Mouse (Mus musculus): Measurements from ENCODE around the gene Ak4.
"Not testable (repeated sequence)": the region's sequence is repeated elsewhere in the genome, so short reads cannot be mapped to it uniquely, and the experiment has no call there.

Ak4 gene

DNA sequence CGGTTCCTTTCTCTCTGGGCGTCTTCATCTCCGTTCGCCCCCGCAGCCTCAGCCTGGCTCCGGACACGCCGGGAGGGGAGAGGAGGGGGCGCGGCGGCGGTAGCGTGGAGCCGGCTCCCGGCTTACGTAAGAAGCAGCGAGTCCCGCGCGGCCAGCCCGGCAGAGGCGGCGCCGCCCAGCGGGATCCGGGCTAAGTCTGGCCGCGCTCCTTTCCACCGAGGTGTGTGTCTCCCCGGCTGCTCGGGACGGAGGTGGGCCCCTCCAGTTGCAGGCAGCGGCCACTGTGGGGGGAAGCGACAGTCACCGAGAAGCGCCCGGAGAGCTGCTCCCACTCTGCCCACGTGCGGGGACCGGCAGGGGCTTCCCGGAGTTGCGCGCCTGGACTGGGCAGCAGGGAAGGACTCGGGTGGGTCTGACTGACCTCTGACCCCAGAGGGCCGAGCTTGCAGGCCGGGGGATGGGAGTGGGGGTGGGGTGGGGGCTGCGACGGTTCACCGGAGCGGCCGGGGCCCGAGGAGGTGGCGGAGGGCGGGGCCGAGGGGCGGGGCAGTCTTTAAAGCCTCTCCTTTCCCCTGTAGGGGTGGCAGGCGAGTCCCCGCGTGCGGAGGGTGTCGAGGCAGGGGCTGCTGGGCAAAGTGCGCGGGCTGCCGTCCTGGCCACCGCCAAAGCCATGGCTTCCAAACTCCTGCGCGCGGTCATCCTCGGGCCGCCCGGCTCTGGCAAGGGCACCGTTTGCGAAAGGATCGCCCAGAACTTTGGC is at the start of gene Ak4:
Gene Ak4 (plus strand): TSS at position 127 of the 760 bp plus-strand sequence.
- DNase-seq (ENCODE audit: extremely low spot score, low spot score) = peak; percentile 76

DNA sequence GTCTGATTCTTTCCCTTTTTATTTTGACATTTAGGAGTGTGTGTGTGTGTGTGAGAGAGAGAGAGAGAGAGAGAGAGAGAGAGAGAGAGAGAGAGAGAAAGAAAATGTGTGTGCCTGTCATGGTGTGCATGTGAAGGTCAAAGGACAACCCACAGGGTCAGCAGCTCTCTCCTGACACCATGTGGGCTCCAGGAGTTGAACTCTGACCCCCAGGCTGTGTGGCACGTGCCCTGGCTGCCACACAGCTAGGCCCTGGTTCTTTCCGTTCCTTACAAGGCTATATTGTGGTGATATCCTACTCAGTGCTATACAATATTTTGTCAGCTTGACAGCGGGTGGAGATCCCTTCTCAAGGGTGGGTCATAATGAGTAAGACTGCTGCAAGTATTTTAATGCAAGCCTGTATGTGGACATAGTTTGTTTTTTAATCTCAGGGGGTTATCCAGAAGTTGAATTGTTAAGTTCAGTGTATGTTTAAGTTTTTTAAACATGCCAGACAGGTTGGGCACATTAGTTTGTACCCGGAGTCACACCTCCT is 49.3 kb upstream of the Ak4 start:
- DNase-seq (ENCODE audit: extremely low spot score, low spot score) = no peak

DNA sequence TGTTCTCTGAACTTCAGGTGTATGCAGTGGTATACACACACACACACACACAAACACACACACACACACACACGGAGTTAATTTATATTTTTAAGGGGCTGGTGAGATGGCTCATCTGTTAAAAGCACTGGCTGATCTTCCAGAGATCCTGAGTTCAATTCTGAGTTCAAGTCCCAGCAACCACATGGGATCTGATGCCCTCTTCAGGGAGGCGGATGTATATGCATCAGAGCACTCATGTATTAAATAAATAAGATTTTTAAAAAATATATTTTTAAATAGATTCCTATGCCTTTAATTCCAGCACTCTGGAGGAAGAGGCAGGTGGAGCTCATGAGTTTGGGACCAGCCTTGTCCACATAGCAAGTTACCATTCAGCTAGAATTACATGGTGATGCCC is 46.8 kb upstream of the Ak4 start:
- no peak for DNase-seq (ENCODE audit: extremely low spot score, low spot score)

DNA sequence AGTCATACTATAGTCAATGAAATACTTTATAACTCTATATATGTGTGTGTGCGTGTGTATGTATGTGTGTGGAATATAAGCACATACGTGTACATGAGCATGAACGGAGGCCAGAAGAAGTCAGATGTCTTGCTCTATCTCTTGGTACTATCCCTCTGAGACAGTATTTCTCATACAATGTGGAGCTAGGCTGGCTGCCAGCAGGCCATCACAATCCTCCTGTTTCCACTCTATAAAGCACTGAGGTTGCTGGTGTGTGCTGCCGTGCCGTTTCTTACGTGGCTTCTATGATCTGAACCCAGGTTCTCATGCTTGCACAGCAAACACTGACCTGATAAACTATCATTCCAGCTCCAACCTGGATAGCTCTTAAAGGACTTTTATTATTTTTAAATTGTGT is 46.3 kb upstream of the Ak4 start:
- DNase-seq (ENCODE audit: extremely low spot score, low spot score) = no peak

DNA sequence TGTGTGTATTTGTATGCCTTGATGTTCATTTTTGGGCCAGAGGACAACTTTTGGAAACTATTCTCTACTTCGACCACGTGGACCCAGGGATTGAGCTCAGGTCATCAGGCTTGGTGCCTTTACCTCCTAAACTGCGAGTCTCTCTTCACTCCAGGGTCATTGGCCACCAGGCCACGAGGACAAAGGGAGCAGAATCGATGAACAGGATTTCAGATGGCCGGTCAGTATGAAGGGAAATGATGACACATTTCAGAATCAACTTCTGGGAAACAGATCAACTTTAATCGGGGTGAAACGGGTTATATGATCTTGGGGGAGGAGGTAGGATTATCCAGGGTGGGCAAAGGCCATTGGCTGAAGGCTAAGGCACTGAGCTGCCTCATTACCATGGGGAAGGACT is 45.0 kb upstream of the Ak4 start:
- no peak for DNase-seq (ENCODE audit: extremely low spot score, low spot score)

DNA sequence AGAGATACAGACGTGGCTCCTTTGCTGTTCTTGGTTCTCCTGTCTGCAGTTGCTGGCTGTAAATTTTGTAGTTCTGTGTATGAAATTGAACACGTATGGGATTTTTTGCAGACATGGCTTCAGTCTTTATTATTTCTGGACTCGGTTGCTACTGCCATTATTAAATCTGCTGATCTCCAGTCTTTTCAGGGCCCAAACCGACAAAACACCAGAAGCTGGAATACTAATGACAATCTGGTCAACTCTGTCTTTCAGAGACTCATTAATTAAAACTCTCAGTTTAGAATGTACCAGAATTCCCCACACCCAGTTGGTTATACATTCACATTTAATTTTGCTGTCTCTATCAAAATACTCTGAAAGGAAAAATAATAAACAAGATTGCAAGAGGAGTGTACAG is 42.2 kb upstream of the Ak4 start:
- DNase-seq (ENCODE audit: extremely low spot score, low spot score) = no peak

DNA sequence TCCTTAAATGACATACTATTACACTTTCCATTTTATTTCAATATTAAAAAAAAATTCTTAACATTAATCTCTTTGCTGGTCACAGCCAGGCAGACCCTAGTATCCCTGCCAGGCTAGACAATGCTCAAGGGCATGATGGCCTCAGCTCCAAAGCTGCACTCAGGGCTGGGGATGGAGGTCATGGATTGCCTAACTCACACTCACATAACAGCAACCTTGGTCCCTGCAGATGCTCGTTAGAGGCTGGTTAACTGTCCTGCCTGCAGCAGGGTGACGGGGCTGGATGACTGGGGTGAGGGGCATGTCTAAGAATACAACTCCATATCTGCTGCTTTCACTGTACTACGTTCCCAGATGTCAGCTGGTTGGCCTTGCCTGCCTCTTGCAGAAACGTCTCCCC is 40.8 kb upstream of the Ak4 start:
- no peak for DNase-seq (ENCODE audit: extremely low spot score, low spot score)

DNA sequence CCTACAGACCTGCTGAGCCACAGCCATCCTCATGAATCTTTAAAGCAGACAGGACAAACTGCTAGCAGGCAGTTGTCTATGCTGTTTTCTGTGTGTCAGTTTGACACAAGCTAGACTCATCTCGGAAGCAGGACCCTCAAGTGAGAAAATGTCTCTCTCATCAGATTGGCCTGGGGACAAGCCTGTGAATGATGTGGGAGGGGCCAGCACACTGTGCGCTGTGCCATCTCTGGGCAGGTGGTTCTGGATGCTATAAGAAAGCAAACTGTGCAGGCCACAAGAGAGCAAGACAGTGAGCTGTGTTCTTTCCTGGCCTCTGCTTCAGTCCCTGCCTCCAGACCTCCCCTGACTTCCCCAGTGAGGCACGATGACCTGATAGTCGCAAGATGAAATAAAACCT is 40.3 kb upstream of the Ak4 start:
- no peak for DNase-seq (ENCODE audit: extremely low spot score, low spot score)

DNA sequence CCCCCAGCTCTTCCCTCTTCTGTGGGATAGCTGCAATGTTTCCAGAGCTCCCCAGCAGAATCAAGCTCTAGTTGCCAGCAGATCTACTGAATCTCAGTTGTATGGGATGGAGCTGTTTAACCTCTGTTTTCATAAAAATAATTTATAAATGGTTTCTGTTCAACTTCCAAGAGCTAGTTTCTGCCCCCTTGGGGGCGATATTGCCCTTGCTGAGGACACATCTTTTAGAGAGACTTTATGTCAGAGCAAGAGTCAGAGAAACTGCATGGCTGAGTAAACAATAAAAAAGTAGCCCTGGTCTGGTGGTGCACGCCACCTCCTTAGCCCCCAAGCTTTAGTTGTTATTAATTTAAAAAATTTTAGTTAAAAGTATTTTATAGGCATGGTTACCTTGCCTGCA is 34.1 kb upstream of the Ak4 start:
- no peak for DNase-seq (ENCODE audit: extremely low spot score, low spot score)

DNA sequence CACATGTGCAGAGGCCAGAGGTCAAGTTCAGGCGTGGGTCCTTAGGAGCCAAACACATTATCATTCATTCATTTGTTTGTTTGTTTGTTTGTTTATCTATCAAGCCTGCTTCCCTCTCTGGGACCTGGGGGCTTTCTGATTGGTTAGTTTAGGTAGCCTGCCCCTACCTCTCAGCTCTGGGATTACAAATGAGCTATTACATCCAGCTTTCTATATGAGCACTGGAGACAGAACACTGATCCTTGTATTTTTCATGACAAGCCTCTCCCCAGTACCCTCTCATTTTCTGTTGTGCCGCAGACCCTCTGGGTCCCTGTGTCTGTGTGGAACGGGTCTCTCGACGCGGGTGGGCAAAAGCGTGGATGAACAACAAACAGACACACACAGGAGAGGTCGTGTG is 30.8 kb upstream of the Ak4 start:
- DNase-seq (ENCODE audit: extremely low spot score, low spot score) = no peak

DNA sequence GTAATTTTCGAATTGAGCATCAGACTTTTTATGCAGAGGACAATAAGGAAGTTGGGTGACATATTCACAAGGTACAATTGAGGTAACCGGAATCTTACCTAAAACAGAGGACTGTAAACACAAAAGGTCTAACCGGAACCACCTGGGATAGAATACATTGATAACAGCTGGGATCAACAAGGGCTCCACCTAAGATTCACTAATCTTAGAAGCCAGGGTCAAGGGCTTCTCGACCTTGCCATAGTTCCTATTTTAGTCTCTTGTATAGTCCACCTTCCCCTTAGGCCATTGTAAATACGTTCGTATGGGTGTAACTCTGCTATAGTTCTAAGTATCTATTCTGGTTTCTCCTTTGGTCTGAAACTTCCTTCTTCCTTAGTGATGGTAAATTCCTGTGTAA is 30.4 kb upstream of the Ak4 start:
- DNase-seq (ENCODE audit: extremely low spot score, low spot score) = not testable (repeated sequence)

DNA sequence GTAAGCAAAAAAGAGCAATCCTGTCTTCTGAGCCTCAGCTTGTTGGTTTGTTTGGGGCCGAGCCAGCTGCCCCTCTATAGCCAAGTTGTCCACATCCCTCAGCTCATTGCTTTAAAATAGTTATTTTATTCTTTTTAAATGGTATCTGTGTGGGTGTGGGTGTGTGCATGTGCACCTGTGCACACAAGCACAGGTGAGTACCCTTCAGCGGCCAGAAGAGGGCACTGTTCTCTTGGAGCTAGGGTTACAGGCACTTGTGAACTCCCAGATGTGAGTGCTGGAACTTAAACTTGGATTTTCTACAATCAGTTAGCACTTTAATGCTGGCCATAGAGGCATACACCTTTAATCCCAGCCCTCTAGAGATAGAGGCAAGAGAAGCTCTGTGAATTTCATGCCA is 26.8 kb upstream of the Ak4 start:
- peak; percentile 33 for DNase-seq (ENCODE audit: extremely low spot score, low spot score)

DNA sequence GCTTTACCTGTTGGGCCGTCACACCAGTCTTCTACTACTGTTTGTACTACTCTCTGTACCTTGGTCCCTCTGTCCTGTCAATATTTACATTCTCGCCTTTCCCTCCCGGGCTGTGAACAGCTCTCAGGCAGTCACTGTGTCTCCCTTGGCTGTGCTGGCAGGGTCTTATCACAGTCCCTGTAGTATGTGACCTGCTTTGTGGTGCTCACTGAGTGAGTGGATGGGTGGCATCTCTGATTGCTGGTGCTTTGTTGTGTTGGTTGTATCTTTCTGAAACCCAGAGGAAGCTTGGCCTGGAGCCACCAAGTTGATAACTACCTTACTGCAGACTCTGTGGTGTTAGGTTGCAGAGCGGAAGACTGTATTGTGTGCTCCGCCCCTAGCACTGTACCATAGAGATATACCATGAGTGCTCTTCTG is 25.8 kb upstream of the Ak4 start:
- DNase-seq (ENCODE audit: extremely low spot score, low spot score) = no peak

DNA sequence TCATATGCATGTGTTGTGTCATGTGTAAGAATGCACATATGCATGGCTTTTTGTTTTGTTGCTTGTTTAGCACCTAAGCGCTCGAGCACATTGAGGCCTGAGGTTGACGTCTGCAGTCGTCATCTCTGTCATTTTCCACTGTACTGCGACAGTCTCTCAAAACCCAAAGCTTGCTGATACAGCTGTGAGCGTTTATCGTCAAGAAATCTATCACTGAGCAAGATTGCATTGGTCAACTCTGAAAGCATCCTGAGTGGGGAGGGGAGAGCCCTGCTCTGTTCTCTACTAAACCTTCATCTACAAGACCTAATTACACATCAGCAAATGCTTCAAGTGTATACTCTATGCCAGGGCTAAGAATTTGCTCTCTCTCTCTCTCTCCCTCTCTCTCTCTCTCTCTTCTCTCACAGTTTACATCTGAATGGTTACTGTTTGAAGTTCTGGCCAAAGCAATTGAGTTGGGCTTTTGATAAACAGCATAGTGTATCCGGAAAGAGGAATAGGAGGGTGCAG is 24.0 kb upstream of the Ak4 start:
- no peak for DNase-seq (ENCODE audit: extremely low spot score, low spot score)

DNA sequence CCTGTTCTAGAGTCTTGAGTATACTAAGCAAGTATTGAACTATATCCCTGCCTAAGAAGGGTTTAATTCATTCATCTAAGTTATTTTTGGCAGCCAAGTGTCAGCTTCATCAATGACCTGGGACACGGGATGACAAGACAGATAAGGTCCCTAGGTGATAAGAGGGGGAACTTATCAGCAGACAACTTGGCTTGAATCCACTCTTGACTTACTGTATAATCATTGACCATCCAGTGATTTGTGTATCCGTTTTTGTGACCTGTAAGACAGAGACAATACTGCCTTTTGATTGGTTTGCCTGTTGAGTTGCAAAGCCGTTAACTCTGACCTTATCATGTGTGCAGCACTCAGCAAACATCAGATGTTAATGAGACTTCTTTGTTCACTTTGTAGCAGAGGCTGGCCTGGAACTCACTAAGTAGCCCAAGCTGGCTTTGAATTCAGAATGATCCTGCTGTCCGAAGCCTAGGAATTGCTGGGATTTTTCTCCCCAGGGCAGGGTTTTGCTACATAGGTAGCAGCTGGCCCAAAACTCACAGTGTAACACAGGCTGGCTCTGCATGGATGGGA is 19.0 kb upstream of the Ak4 start:
- no peak for DNase-seq (ENCODE audit: extremely low spot score, low spot score)

DNA sequence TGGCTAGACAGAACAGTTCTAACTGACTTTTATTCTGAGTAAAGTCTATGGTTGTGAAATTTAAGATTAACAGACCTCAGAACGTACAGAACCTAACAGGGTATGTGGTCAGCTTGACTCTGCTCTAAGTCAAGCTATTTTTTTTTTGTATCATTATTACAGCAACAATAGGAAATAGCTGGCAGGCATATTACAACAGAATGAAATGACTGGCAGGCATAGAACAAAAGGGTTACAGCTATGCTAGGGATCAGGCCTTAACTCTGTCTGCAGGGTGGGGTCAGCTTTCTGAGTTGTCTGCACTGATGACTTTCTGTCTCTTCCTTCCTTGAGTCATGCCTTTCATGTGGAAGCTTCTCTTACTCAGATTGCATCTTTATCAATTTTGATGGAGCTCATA is 17.1 kb upstream of the Ak4 start:
- DNase-seq (ENCODE audit: extremely low spot score, low spot score) = no peak

DNA sequence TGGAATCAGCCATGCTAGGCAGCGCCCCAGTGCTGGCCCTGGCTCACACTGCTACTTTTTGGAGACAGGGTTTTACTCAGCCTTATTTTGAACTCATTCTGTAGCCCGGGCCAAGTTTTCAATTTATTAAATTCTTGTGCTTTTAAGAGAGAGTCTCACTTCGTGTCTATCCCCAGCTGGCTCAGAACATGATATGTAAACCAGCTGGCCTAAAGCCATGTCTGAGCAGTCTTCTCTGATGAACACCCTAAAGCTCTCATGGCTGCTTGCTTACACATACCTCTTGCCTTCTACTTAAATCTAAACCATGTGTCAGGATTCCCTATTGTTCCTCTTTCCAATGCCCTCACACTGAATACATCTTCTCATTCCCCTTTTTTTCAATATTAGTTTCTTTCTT is 14.2 kb upstream of the Ak4 start:
- DNase-seq (ENCODE audit: extremely low spot score, low spot score) = no peak

DNA sequence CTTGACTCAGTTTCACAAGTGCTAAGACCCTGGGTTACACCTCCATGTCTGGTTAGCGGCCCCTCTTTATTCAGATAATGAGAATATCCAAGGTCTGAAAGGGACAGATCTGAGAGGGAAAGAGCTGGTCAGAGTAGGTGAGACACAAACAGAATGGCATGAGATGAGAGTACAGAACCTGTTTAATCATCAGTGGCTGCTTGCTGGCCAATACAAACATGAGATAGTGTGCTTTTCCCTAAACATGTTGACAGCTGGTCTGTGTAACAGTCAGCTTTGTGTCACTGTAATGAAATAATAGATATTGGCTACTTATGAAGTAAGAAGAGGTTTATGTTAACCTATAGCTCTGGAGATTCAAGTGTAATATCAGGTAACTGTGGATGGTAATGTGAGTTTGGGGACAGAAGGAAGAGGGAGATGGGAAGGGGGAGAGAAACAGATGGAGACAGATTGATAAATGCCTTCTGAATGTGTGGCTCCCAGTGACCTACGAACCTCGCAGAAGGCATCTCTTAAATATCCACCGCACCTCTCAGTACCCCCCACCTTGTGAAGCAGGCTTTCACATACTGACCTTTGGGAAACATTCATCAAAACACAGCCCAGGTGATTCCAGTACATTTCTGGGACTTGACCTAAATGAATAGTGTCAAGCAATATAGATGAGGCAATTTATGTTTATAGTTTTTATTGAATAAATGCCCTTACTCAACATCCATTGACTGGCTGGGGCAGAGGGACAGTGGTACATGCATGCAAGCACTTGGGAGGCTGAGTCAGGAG is 12.5 kb upstream of the Ak4 start:
- no peak for DNase-seq (ENCODE audit: extremely low spot score, low spot score)

DNA sequence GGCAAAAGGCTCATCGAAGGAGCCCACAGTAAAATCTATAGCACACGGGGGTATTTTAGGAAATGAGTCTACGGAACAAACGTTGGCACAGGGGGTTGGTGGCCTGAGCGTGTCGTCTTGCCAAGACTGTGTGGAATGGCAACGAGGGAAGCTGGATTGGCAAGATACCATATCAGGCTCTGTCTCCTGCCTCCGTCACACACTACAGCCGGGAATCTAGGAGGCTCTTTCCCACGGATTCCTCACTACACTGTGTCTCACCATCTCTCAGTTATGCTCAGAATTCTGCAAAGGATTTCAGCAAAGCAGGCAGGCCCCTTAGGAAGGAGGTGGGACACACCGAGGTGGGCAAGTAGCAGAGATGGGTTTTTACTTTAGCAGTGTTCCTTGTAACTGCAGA is 2.1 kb upstream of the Ak4 start:
- DNase-seq (ENCODE audit: extremely low spot score, low spot score) = no peak

DNA sequence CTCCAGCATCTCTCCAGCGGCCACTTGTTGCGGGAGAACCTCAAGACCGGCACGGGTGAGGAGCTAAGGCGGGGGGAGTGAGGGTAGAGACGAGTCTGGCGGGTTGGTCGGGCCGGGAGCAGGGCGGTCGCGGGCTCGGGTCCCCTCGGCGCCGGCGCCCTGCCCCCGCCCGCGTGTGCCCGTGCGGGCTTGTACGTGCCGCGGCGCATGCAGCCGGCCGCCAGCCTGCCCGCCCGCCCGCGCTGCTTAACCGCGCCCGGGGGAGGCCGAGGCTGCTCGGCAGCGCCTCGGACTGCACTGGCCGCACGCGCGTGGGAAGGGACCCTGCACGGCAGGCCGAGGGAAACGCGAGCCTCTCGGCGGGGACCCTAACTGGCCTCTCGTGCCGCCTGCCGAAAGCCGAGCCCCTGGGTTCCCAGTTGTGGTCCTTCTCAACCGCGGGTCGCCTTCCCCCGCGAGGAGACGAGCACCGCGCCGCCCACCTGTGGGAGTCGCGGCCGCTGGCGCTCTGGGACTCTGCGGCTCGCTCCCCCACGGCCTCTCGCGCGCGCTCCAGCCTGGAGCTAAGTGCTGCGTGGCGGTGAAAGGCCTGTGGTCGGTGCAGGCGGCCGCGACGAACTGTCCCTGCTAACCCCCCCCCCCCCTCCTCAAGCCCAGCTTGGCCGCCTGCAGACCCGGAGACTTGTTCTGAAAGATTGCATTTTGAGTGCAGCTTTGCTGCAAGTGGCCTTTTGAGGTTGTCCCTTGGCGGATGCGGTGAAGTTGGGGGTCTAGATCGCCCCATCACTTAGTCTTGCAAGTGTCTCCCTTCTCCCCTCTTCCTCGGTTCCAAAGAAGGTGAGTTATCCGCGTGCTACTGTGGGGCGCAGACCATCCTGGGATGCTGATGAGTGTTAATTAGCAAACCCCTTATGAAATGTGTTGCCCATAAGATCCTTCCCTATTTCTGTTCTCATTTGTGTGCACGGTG is 1.1 kb downstream of the Ak4 start:
- peak; percentile 70 for DNase-seq (ENCODE audit: extremely low spot score, low spot score)

DNA sequence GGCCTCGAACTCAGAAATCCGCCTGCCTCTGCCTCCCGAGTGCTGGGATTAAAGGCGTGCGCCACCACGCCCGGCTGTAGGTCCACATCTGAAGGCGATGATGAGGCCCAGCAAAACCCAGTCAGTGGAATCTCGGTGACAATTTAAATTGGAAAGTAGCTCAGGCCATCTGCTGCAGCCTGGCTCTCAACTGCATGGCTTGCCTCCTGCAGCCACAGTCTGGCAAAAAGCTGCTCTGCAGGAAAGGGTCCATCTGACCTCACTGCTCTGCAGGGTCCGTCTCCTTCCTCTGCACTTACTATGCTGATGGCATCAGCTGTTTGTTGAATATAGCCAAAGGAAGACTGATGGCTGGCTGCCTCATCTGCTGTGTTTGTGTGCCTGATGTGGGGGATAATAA is 3.9 kb downstream of the Ak4 start:
- no peak for DNase-seq (ENCODE audit: extremely low spot score, low spot score)
